Mouse (Mus musculus) olfactory bulb, adult 2 months (tissue): Measurements from ENCODE around the gene Galnt14. TPM values are rescaled to one million over a fixed set of nuclear protein-coding genes. Genes with fewer than 3 reads are reported as not detected.

Experiments used
- H3K27ac ChIP-seq: fragments of 200-500 bp; 2 replicates; pipeline ENCODE4 v1.5.1; 2012; ENCODE audit warnings: low read depth, low read length; ENCODE audit not compliant: insufficient read depth
- H3K4me1 ChIP-seq: fragments of 200-500 bp; 2 replicates; pipeline ENCODE4 v1.6.1; 2012; ENCODE audit warnings: low read length; ENCODE audit not compliant: control insufficient read depth, insufficient read depth
- H3K4me3 ChIP-seq: fragments of 200-500 bp; 2 replicates; pipeline ENCODE4 v1.5.1; 2012; ENCODE audit warnings: mild to moderate bottlenecking, low read depth, low read length, moderate library complexity; ENCODE audit not compliant: insufficient read depth
- CTCF ChIP-seq: fragments of 200-500 bp; IDR thresholded peaks from 2 replicates; pipeline ENCODE4 v1.5.1; 2012; ENCODE audit warnings: low read depth, mild to moderate bottlenecking, low read length, moderate library complexity; ENCODE audit not compliant: insufficient read depth
- POLR2A ChIP-seq: fragments of 200-500 bp; IDR thresholded peaks from 2 replicates; pipeline ENCODE4 v1.6.1; 2012; ENCODE audit warnings: mild to moderate bottlenecking, low read depth, low read length, moderate library complexity; ENCODE audit not compliant: insufficient read depth
- WGBS: fragments of 180-500 bp; shearing (Covaris S2); methylation state at CpG from one replicate; pipeline ENCODE4 v1.1.7; 2018; 5-methylcytosine and 5-hydroxymethylcytosine counted together
- polyA plus RNA-seq: library from polyadenylated mRNA; stranded (reverse); fragments of >200 nt; gene quantifications from 2 replicates; pipeline ENCODE4 v1.2.4, GENCODE M21; 2012; ENCODE audit warnings: low replicate concordance; ENCODE audit not compliant: missing spikeins, insufficient read depth, insufficient read length

The Galnt14 gene
- polyA plus RNA-seq, 1 experiment, result not detected

DNA sequence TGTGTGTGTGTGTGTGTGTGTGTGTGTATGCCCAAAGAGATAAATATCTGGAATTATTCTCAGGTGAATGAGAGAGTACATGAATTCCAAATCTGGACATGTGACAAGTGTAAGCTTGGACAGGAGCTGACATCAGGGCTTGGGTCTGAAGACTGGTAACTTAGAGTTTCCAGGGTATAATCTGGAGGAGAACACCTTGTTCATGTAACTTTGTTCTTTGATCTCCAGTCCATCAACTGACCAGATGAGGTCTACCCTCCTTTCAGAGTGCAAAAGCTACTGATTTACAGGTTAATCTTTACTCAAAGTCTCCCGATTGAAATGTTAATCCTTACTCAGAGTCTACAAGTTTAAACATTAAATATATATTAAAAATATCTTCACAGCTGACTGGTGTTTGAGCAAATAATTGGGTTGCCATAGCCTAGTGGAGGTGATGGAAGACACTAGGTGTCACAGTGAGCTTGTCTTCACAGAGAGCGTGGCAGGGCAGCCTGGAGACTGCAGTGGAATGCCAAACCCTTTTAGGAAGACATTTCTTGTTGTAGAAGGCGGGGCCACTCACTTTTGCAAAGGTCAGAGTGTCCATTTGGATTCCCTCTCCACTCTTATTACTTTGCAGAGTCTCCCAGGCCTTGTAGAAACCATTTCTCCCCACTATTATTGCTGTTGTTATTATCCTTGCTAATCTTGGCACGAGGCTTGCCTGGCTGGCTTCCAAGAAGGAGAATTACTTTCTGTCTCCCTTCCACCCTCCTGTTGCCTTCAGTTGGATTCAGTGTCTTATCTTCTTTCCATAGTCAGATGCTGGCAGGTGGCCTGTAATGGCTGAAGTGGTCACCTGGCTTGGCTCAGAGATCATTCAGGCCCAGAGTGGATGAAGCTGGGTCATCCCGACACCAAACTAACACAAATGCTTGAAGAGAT is 107.4 kb downstream of the Galnt14 start:
- Histone ChIP-seq H3K4me1 (no peaks in the 10 kb centered on the region), H3K4me3 (no peak overlapping the region), H3K27ac (no peak overlapping the region)
- TF ChIP-seq POLR2A (no peak), CTCF (no peak)
- WGBS, result 64% methylated on average over 5 of the region's 5 CpGs

DNA sequence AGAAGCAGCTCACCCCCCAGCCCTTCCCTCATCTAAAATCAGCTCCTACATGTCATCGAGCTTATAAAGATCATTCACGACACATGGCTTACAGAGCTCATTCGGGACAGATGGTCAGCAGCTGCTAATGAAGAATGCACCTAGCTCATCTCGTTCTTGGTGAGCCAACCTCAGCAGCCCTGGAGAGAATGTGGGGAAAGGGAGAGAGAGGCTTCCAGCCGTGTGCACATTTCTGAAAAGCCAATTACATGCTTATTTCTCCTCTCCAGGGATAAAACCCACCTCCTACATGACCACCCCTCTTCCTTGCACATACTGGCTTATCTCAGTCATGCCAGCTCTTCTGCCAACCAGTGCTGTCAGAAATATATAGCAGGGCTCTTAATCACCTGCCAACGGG is 110.3 kb downstream of the Galnt14 start:
- Histone ChIP-seq H3K4me3 (no peak overlapping the region), H3K27ac (no peak overlapping the region), H3K4me1 (no peaks in the 10 kb centered on the region)
- WGBS, result 89% methylated on average over 6 of the region's 6 CpGs
- TF ChIP-seq POLR2A, result no peak
- TF ChIP-seq CTCF, result no peak

DNA sequence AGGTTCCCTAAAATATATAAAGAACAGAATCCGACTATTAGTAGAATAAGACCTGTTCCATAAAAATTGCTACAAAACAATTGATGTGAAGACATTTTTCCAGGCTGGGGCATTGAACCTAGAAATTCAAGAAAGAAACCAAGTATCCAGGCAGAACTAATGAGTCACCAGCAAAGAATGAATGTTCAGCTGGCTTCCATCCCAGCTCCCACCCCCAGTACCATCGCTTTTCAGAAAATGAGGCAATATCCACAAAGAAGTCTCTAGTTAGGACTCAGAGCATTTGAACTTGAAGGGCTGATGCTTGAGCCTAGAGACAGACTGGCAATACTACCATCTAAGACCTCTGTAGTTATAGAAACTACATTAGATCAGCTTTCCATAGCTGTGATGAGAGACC is 118.2 kb downstream of the Galnt14 start:
- no peak for TF ChIP-seq POLR2A
- no peak for TF ChIP-seq CTCF
- Histone ChIP-seq H3K4me3 (no peak overlapping the region), H3K27ac (no peak overlapping the region), H3K4me1 (peaks cover 7% of the 10 kb centered on the region)
- WGBS, result 58% methylated on average over 2 of the region's 2 CpGs

DNA sequence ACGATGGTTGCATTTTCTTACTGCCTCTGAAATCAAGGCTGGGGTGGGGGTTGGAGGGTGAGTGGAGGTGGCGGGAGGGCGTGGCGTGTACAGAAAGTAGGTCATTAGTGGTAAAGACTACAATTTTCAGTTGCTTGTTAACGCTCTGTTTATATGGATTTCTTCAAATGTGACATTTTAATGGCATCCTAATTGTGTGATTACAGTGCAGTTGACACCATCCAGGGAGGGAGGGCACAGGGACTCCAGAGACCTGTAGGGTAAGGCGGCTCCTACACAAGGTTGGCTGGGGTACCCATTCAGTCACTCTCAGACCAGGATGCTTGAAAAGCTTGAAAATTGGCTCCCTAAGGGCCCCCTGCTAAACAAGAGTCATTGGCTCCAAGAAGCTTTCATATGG is 122.7 kb downstream of the Galnt14 start:
- H3K4me1 ChIP-seq, result peaks cover 12% of the 10 kb centered on the region
- H3K27ac ChIP-seq, result no peak overlapping the region
- WGBS, result 26% methylated on average over 6 of the region's 6 CpGs
- no peak overlapping the region for H3K4me3 ChIP-seq
- TF ChIP-seq POLR2A, result no peak
- TF ChIP-seq CTCF, result no peak

DNA sequence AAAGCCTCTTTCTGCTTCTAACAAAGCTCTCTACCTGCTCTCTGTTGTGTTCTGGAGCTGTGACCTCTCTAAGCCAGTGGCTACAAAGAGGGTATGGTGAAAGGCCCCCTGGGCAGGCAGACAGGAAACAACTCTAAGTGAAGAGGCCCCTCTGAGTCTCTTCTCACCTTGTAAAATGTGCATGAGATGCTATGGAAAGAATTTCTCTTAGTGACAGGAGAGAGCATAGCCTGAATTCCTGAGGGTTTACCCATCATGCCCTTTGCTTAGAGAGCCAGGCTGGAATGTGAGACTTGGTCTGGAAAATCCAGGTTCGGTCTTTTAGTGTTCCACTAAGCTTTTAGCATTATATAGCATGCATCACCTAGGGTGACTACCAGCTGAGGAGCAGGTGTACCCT is 136.1 kb downstream of the Galnt14 start:
- no peak for TF ChIP-seq POLR2A
- no peak overlapping the region for H3K4me3 ChIP-seq
- no peaks in the 10 kb centered on the region for H3K4me1 ChIP-seq
- no peak overlapping the region for H3K27ac ChIP-seq
- WGBS, result 88% methylated on average over 1 of the region's 1 CpGs

DNA sequence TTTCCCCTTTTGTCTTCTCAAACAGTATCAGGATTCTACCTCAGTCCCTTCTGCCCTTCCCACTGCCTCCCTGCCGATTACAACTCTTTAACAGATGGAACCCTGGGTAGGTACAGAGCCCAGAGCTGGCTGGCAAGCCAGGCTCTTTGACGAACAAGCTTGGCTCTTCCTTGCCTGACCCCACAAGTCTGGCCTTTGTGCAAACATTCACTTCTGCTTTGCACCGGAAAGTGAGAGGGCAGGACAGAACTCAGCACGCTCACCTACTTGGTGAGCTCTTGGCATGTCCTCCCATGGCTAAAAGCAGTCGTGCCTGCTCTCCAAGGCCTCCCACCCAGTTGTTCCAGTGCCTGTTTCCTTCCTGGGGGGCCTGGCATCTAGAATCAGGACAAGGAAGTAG is 137.4 kb downstream of the Galnt14 start:
- Histone ChIP-seq H3K27ac (no peak overlapping the region), H3K4me3 (no peak overlapping the region), H3K4me1 (no peaks in the 10 kb centered on the region)
- TF ChIP-seq CTCF, result no peak
- WGBS, result 70% methylated on average over 5 of the region's 5 CpGs

DNA sequence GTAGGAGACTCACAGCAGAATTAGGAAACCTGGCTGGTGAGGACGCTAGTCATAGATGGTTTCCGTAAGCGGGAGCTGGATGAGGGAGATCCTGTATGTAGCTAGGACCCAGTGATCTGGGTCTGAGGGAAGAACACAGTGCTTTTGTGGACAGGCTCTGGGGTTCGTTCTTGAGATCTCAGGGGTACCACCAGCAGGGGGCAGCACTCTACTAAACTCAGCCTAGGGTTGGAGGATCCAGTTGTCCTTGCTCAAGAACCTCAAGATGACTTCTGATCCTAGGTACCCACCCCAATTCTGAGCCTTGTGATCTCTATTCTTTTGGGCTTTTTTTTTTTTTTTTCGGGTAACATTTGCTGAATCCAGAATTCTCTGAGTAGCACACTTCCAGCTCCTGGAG is 137.8 kb downstream of the Galnt14 start:
- Histone ChIP-seq H3K4me3 (no peak overlapping the region), H3K4me1 (no peaks in the 10 kb centered on the region), H3K27ac (no peak overlapping the region)
- TF ChIP-seq POLR2A, result no peak
- no peak for TF ChIP-seq CTCF
- 87% methylated on average over 5 of the region's 5 CpGs for WGBS

DNA sequence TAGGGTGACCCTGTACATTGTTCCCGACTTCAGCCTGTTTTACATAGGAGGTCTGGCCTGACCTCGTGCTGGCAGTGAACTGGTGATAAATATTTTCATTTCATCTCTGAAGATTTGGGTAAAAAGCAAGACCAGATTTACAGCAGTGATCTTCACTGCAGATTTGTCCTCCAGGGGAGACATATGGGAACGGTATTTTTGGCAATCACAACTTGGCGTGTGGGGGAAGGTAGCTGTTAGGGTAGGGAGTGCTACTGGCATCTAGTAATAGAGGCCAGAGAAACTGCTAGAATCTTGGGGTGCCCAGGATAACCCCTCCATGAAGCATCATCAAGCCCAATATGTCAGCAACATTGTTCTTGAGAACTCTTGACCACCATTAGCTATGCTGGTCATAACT is 138.3 kb downstream of the Galnt14 start:
- 78% methylated on average over 4 of the region's 4 CpGs for WGBS
- H3K4me3 ChIP-seq, result no peak overlapping the region
- no peak for TF ChIP-seq POLR2A
- no peak overlapping the region for H3K27ac ChIP-seq
- H3K4me1 ChIP-seq, result no peaks in the 10 kb centered on the region

DNA sequence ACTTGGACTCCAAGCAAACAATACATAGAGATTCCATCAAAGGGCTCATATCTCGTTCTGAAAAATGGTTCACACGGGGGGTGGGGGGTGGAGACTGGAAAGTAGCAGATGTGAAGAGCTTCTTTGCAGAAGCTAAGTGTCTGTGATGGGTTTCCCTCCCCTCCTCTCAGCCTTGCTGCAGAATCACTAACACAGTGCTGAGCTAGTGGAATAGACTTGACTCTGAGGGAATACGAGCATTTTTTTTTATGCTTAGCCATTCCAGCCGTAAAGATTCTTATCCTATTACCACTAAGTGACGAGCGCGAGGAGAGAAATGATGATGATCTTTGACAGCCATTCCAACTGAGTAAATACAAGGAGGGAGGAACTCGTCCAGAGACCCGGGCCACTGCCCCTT is 142.0 kb downstream of the Galnt14 start:
- WGBS, result 72% methylated on average over 9 of the region's 9 CpGs
- TF ChIP-seq CTCF (no peak), POLR2A (no peak)
- H3K4me3 ChIP-seq, result no peak overlapping the region
- no peak overlapping the region for H3K27ac ChIP-seq
- H3K4me1 ChIP-seq, result no peaks in the 10 kb centered on the region

DNA sequence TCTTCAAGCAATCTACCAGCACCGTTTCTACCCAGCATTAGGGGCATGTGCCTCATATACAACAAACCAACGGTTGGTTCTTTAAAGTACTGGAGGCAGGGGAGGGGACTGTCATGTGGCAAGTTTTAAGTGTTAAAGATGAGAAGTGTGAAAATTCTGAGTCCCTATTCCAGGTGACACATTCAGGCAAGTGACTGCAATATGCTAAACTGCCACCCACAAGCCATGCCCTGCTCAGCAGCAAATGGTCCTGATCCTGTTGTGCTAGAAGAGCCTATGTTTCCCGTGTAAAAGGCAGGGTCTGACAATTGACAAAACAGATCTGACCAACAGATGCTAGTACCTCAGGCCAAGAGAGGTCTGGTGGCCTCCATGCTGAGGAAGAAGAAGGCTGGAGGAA is 149.1 kb downstream of the Galnt14 start:
- WGBS, result 81% methylated on average over 3 of the region's 3 CpGs
- H3K4me1 ChIP-seq, result no peaks in the 10 kb centered on the region
- H3K27ac ChIP-seq, result no peak overlapping the region
- H3K4me3 ChIP-seq, result no peak overlapping the region
- no peak for TF ChIP-seq POLR2A
- TF ChIP-seq CTCF, result no peak
